Mouse (Mus musculus): Measurements from ENCODE around the gene Efcab6.

DNA sequence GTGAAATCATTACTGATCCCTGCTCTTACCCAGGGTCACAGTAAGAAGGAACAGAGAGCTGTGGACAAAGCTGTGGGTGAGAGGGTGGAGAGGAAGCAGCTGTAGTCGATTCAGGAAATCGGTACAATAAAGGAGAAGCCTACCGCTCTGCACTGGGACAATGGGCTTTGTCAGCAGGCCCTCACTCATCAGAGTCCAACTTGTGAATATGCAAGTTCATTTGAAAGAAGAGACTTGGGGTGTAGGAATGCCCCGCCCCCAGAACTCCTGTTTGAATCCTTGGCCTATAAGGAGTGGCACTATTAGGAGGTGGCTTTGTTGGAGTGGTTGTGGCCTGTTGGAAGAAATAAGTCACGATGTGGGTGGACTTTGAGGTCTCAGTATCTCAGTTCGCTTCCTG lies 86.3 kb downstream of the Efcab6 start:
- no peak for TF ChIP-seq CTCF (IDR thresholded peaks at IDR 0.05; ENCODE audit: borderline replicate concordance, insufficient read depth, low read length)
- no peak for TF ChIP-seq POLR2A (IDR thresholded peaks at IDR 0.05; ENCODE audit: low read depth, low read length)

Measured in embryonic fibroblast, embryonic 13.5 days (primary cell).